Mouse (Mus musculus) spleen, adult 2 months (tissue): ENCODE data around the gene Nbea. TPM values are rescaled to one million over a fixed set of nuclear protein-coding genes. Genes with fewer than 3 reads are reported as not detected.

Source experiments
- DNase-seq, 2 experiments: peaks; one replicate each; pipeline versions ENCODE4 v3.0.0 to v3.0.0-alpha.2; 2012 to 2021; ENCODE audit warnings: low spot score in 2 of 2, low read depth in 1 of 2
- H3K27ac ChIP-seq: fragments of 200-500 bp; 2 replicates; pipeline ENCODE4 v1.5.1; 2012; ENCODE audit warnings: low read length, inconsistent platforms; ENCODE audit not compliant: insufficient read depth
- H3K27me3 ChIP-seq: fragments of 200-500 bp; 2 replicates; pipeline ENCODE4 v1.6.1; 2012; ENCODE audit warnings: mild to moderate bottlenecking, moderate library complexity, low read length, inconsistent platforms; ENCODE audit not compliant: control insufficient read depth, insufficient read depth
- H3K36me3 ChIP-seq: fragments of 200-500 bp; 2 replicates; pipeline ENCODE4 v1.6.1; 2012; ENCODE audit warnings: mild to moderate bottlenecking, low read length, inconsistent platforms; ENCODE audit not compliant: control insufficient read depth, insufficient read depth
- H3K4me1 ChIP-seq: fragments of 200-500 bp; 2 replicates; pipeline ENCODE4 v1.6.1; 2011; ENCODE audit warnings: inconsistent platforms; ENCODE audit not compliant: control insufficient read depth, insufficient read depth, insufficient read length
- H3K4me3 ChIP-seq: fragments of 200-500 bp; 2 replicates; pipeline ENCODE4 v1.5.1; 2011; ENCODE audit warnings: mild to moderate bottlenecking, inconsistent platforms; ENCODE audit not compliant: insufficient read depth, insufficient read length; ENCODE audit errors: extremely low read depth
- CTCF ChIP-seq: fragments of 200-500 bp; IDR thresholded peaks from 2 replicates; pipeline ENCODE4 v1.5.1; 2011; ENCODE audit warnings: mild to moderate bottlenecking, inconsistent platforms; ENCODE audit not compliant: insufficient read depth, insufficient read length, insufficient replicate concordance; ENCODE audit errors: extremely low read depth
- POLR2A ChIP-seq: fragments of 200-500 bp; IDR thresholded peaks from 2 replicates; pipeline ENCODE4 v1.6.1; 2011; ENCODE audit warnings: low read depth, low read length, inconsistent platforms
- WGBS: fragments of 180-500 bp; shearing (Covaris S2); methylation state at CpG from one replicate; pipeline ENCODE4 v1.1.7; 2018; 5-methylcytosine and 5-hydroxymethylcytosine counted together
- polyA plus RNA-seq: library from polyadenylated mRNA; depleted of rRNA; stranded (reverse); fragments of >200 nt; gene quantifications from 2 replicates; pipeline ENCODE4 v1.2.3, GENCODE M21; 2012

Nbea gene
- polyA plus RNA-seq, 1 experiment, result 1.6 TPM

DNA sequence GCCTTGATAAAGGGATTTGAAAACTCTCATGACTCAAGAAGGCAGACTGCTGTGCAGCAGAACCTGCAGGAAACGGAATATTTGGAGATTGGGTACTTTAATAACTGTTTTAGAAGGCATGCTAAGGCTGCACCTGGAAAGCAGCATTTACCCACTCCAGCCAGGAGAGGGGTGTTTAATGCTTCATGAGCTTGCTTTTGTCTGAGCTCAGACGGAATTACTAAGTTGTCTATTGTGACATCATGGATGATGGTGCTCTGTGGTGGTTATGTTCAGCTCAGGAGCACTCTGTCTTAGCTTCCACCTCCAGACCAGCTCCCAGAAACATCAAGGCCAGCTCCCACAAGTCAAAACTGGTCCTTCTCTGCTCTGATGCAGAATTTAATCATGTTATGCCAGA, 393.6 kb downstream of the Nbea start:
- Histone ChIP-seq H3K27me3 (peaks cover 6% of the 10 kb centered on the region), H3K4me1 (no peaks in the 10 kb centered on the region), H3K27ac (no peak overlapping the region), H3K36me3 (no peaks in the 10 kb centered on the region), H3K4me3 (no peak overlapping the region)
- TF ChIP-seq POLR2A (no peak), CTCF (no peak)
- no peak for DNase-seq
- WGBS, result 73% methylated on average over 2 of the region's 2 CpGs

- 93% methylated on average over 5 of the region's 5 CpGs for WGBS
- H3K36me3 ChIP-seq, result no peaks in the 10 kb centered on the region
- peaks cover 7% of the 10 kb centered on the region for H3K27me3 ChIP-seq
- no peak overlapping the region for H3K27ac ChIP-seq
- no peaks in the 10 kb centered on the region for H3K4me1 ChIP-seq
- TF ChIP-seq POLR2A (no peak), CTCF (no peak)
- H3K4me3 ChIP-seq, result no peak overlapping the region
- no peak for DNase-seq
Measured at GRCm38 (mm10) chr3:55788621-55789201, 394.8 kb downstream of the Nbea start.

- Histone ChIP-seq H3K27me3 (peaks cover 7% of the 10 kb centered on the region), H3K4me3 (no peak overlapping the region), H3K4me1 (no peaks in the 10 kb centered on the region), H3K27ac (no peak overlapping the region), H3K36me3 (no peaks in the 10 kb centered on the region)
- 15% methylated on average over 4 of the region's 4 CpGs for WGBS
- no peak for DNase-seq
- TF ChIP-seq POLR2A (no peak), CTCF (no peak)
Measured at GRCm38 (mm10) chr3:55788214-55788586, 395.3 kb downstream of the Nbea start.

DNA sequence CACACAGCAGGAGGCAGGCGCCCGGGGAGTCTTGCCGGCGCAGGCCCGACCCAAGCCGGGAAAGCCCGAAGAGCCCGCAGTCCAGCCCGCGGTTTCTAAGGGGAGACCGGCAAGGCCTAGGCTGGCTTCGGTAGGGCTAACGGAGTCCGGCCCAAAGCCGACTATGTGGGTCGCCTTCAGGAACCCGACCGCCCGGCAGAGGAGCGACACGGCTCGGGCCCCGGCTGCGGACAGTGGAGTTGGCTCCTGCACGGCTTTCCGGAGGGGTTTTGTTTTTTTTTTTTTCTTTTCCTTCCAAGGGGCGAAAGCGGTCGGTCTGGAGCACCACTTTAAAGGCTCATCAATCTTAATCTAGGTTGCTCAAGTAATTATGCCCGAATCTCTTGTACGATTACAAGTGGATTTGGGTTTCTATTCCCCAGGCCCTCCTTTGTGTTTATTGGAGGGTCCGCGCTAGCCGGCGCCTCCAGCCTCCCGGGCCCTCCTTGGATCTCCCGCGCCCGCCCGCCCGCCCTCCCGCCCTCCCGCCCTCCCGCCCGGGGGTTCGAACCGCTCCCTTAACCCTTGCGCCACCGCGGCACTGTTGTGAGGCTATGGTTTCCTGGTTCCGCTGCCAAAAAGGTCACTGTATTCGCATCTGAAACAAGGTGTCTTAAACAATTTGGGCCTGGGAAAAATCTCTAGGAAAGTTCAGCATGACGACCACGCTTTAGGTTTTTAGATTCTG, 395.9 kb downstream of the Nbea start:
- DNase-seq, result no peak
- H3K4me3 ChIP-seq, result peak overlapping the region; percentile 23; the same call in 1 of the 2 replicates
- no peaks in the 10 kb centered on the region for H3K36me3 ChIP-seq
- no peaks in the 10 kb centered on the region for H3K4me1 ChIP-seq
- H3K27me3 ChIP-seq, result peaks cover 10% of the 10 kb centered on the region
- 3% methylated on average over 51 of the region's 54 CpGs for WGBS
- TF ChIP-seq POLR2A (no peak), CTCF (no peak)
- H3K27ac ChIP-seq, result no peak overlapping the region

GRCm38 (mm10) chr3:55786835-55787486, 396.5 kb downstream of the Nbea start:
- TF ChIP-seq POLR2A (no peak), CTCF (no peak)
- no peaks in the 10 kb centered on the region for H3K4me1 ChIP-seq
- DNase-seq, result no peak
- peaks cover 14% of the 10 kb centered on the region for H3K27me3 ChIP-seq
- H3K27ac ChIP-seq, result no peak overlapping the region
- no peaks in the 10 kb centered on the region for H3K36me3 ChIP-seq
- no peak overlapping the region for H3K4me3 ChIP-seq
- WGBS, result 59% methylated on average over 17 of the region's 17 CpGs

DNA sequence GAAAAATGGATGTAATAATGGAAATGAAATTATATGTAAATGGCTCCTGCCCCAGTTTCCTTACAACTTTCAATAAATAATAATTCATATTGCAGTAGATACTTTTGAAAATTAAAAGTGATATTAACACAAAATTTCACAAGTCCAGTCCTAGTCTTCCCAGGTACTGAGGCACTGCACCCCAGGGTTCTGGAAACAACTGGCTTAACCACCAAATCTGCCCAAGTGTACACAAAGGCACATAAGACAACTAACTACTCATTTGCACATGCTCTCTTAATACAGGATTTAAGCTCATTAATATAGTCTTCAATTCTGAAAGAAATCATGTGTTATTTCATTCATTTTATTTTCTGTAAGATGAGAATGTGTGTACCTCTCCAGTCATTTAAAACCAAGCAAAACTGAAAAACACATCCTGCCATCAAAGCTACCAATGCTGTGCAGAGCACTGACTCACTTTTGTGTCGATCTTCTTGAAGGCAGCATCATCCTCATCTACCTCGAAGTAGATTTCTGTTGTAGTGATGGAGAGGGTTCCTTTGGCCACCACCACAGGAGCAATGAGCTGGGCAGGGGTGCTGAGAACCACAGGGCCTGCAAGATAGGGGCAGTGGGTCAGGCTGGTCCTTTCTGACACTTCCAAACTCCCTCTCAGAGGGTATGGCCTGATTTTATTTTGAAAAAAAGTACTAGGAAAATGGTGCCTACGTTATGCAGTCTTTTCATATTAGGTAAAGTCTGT, 397.3 kb downstream of the Nbea start:
- 72% methylated on average over 3 of the region's 3 CpGs for WGBS
- peaks cover 17% of the 10 kb centered on the region for H3K27me3 ChIP-seq
- H3K36me3 ChIP-seq, result no peaks in the 10 kb centered on the region
- no peak overlapping the region for H3K4me3 ChIP-seq
- no peak overlapping the region for H3K27ac ChIP-seq
- TF ChIP-seq CTCF, result no peak
- TF ChIP-seq POLR2A, result no peak
- no peaks in the 10 kb centered on the region for H3K4me1 ChIP-seq
- no peak for DNase-seq
